Mouse (Mus musculus): ENCODE data around the gene Il4ra. TPM values are rescaled to one million over a fixed set of nuclear protein-coding genes. Genes with fewer than 3 reads are reported as not detected.

Il4ra gene
- polyA plus RNA-seq, 1 experiment, result 23.0 TPM

GRCm38 (mm10) chr7:125552851-125553555 is 1.1 kb downstream of the Il4ra start:
- no peak for TF ChIP-seq POLR2A (IDR thresholded peaks at IDR 0.05; ENCODE audit: borderline replicate concordance, control insufficient read depth, low read depth, low read length)
- TF ChIP-seq CTCF (IDR thresholded peaks at IDR 0.05; ENCODE audit: control insufficient read depth, insufficient read depth, low read length), result no peak
- H3K27ac ChIP-seq (ENCODE audit: control insufficient read depth, insufficient read depth, low read depth, low read length, poor library complexity), result peak overlapping the region; percentile 66
- WGBS, result 19% methylated on average over 11 of the region's 11 CpGs
- peaks cover 21% of the 10 kb centered on the region for H3K4me1 ChIP-seq (ENCODE audit: control insufficient read depth, insufficient read depth, low read length)
- peak overlapping the region; percentile 80 for H3K4me3 ChIP-seq (replicated peaks; ENCODE audit: control insufficient read depth, low read depth, low read length)

GRCm38 (mm10) chr7:125553653-125554428 is 1.9 kb downstream of the Il4ra start:
- 56% methylated on average over 13 of the region's 13 CpGs for WGBS
- H3K27ac ChIP-seq (ENCODE audit: control insufficient read depth, insufficient read depth, low read depth, low read length, poor library complexity), result peak overlapping the region; percentile 30; the same call in 1 of the 2 replicates
- no peak for TF ChIP-seq CTCF (IDR thresholded peaks at IDR 0.05; ENCODE audit: control insufficient read depth, insufficient read depth, low read length)
- TF ChIP-seq POLR2A (IDR thresholded peaks at IDR 0.05; ENCODE audit: borderline replicate concordance, control insufficient read depth, low read depth, low read length), result no peak

GRCm38 (mm10) chr7:125554456-125555114 is 2.7 kb downstream of the Il4ra start:
- H3K27ac ChIP-seq (ENCODE audit: control insufficient read depth, insufficient read depth, low read depth, low read length, poor library complexity), result peak overlapping the region; percentile 30; the same call in 1 of the 2 replicates

More at GRCm38 (mm10) chr7:125553653-125554428, 1.9 kb downstream of the Il4ra start:
- Histone ChIP-seq H3K4me1 (ENCODE audit: control insufficient read depth, insufficient read depth, low read length) (peaks cover 21% of the 10 kb centered on the region), H3K4me3 (replicated peaks; ENCODE audit: control insufficient read depth, low read depth, low read length) (peak overlapping the region; percentile 80)

GRCm38 (mm10) chr7:125555351-125555872 is 3.5 kb downstream of the Il4ra start:
- Histone ChIP-seq H3K4me1 (ENCODE audit: control insufficient read depth, insufficient read depth, low read length) (peaks cover 23% of the 10 kb centered on the region), H3K27ac (ENCODE audit: control insufficient read depth, insufficient read depth, low read depth, low read length, poor library complexity) (peak overlapping the region; percentile 64), H3K4me3 (replicated peaks; ENCODE audit: control insufficient read depth, low read depth, low read length) (peak overlapping the region; percentile 32)
- 8% methylated on average over 7 of the region's 7 CpGs for WGBS
- no peak for TF ChIP-seq POLR2A (IDR thresholded peaks at IDR 0.05; ENCODE audit: borderline replicate concordance, control insufficient read depth, low read depth, low read length)
- no peak for TF ChIP-seq CTCF (IDR thresholded peaks at IDR 0.05; ENCODE audit: control insufficient read depth, insufficient read depth, low read length)

More at GRCm38 (mm10) chr7:125554456-125555114, 2.7 kb downstream of the Il4ra start:
- Histone ChIP-seq H3K4me1 (ENCODE audit: control insufficient read depth, insufficient read depth, low read length) (peaks cover 21% of the 10 kb centered on the region), H3K4me3 (replicated peaks; ENCODE audit: control insufficient read depth, low read depth, low read length) (peak overlapping the region; percentile 12)
- 39% methylated on average over 9 of the region's 9 CpGs for WGBS
- TF ChIP-seq POLR2A (IDR thresholded peaks at IDR 0.05; ENCODE audit: borderline replicate concordance, control insufficient read depth, low read depth, low read length) (no peak), CTCF (IDR thresholded peaks at IDR 0.05; ENCODE audit: control insufficient read depth, insufficient read depth, low read length) (no peak)

DNA sequence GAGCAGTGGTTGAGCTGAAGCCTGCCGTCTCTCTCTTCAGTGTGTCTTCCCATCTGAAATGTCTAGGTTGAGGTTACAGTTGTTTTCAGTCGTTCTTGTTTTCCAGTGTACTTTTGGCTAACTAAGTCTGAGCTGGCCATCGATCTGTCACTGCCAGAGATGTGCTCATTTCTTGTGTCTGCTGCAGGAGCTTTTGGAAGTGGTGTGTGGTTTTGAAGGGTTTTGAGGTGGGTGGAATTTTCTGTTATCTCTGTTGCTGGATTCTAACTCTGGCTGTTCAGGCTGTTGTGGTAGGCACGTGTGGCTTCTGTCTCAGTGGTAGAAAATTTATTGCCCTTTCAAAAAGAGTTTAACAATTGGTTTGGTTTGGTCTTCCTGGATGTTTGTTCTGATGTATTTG is 4.2 kb downstream of the Il4ra start:
- H3K4me3 ChIP-seq (replicated peaks; ENCODE audit: control insufficient read depth, low read depth, low read length), result peak overlapping the region; percentile 32

GRCm38 (mm10) chr7:125556865-125557264 is 4.9 kb downstream of the Il4ra start:
- Histone ChIP-seq H3K27ac (ENCODE audit: control insufficient read depth, insufficient read depth, low read depth, low read length, poor library complexity) (no peak overlapping the region), H3K4me1 (ENCODE audit: control insufficient read depth, insufficient read depth, low read length) (peaks cover 24% of the 10 kb centered on the region), H3K4me3 (replicated peaks; ENCODE audit: control insufficient read depth, low read depth, low read length) (no peak overlapping the region)
- WGBS, result 41% methylated on average over 8 of the region's 8 CpGs
- no peak for TF ChIP-seq CTCF (IDR thresholded peaks at IDR 0.05; ENCODE audit: control insufficient read depth, insufficient read depth, low read length)
- no peak for TF ChIP-seq POLR2A (IDR thresholded peaks at IDR 0.05; ENCODE audit: borderline replicate concordance, control insufficient read depth, low read depth, low read length)

More for the DNA sequence above, 4.2 kb downstream of the Il4ra start:
- TF ChIP-seq POLR2A (IDR thresholded peaks at IDR 0.05; ENCODE audit: borderline replicate concordance, control insufficient read depth, low read depth, low read length) (no peak), CTCF (IDR thresholded peaks at IDR 0.05; ENCODE audit: control insufficient read depth, insufficient read depth, low read length) (no peak)
- 5% methylated on average over 4 of the region's 4 CpGs for WGBS
- Histone ChIP-seq H3K4me1 (ENCODE audit: control insufficient read depth, insufficient read depth, low read length) (peaks cover 23% of the 10 kb centered on the region), H3K27ac (ENCODE audit: control insufficient read depth, insufficient read depth, low read depth, low read length, poor library complexity) (peak overlapping the region; percentile 64)

- H3K4me1 ChIP-seq (ENCODE audit: control insufficient read depth, insufficient read depth, low read length), result peaks cover 24% of the 10 kb centered on the region
- no peak overlapping the region for H3K4me3 ChIP-seq (replicated peaks; ENCODE audit: control insufficient read depth, low read depth, low read length)
- TF ChIP-seq POLR2A (IDR thresholded peaks at IDR 0.05; ENCODE audit: borderline replicate concordance, control insufficient read depth, low read depth, low read length), result no peak
- no peak for TF ChIP-seq CTCF (IDR thresholded peaks at IDR 0.05; ENCODE audit: control insufficient read depth, insufficient read depth, low read length)
- 69% methylated on average over 4 of the region's 4 CpGs for WGBS
- H3K27ac ChIP-seq (ENCODE audit: control insufficient read depth, insufficient read depth, low read depth, low read length, poor library complexity), result no peak overlapping the region
These were observed 6.6 kb downstream of the Il4ra start for GRCm38 (mm10) chr7:125558401-125558945.

All from bone marrow, adult 2 months (tissue).